Mouse (Mus musculus) adrenal gland, adult 18-20 months (tissue): Measurements from ENCODE around the gene Olfr594. TPM values are rescaled to one million over a fixed set of nuclear protein-coding genes. Genes with fewer than 3 reads are reported as not detected.
"Not testable (repeated sequence)": the region's sequence is repeated elsewhere in the genome, so short reads cannot be mapped to it uniquely, and the experiment has no call there.

Experiments
- DNase-seq, 2 experiments: peaks; one replicate each; pipeline ENCODE4 v3.0.0; 2021 to 2022; ENCODE audit warnings: low spot score in 2 of 2
- long read RNA-seq, 2 experiments: library from polyadenylated mRNA; stranded (forward); transcript quantifications; one replicate each; pipeline ENCODE4 v2.0.0; 2021
- microRNA-seq, 2 experiments: library from miRNA; unstranded; fragments of <30 nt; microRNA quantifications; one replicate each; pipeline ENCODE4 v1.2.0; 2021; ENCODE audit warnings: borderline number of aligned reads in 2 of 2
- total RNA-seq, 2 experiments: library from RNA; stranded (reverse); gene quantifications; 1 replicate in 1 of 2; 2 replicates in 1 of 2; pipeline ENCODE4 v1.2.3; 2021

Olfr594 gene
- total RNA-seq = not detected
- long read RNA-seq, experiment 1 = 0 reads
- long read RNA-seq, experiment 2 = 0 reads

DNA sequence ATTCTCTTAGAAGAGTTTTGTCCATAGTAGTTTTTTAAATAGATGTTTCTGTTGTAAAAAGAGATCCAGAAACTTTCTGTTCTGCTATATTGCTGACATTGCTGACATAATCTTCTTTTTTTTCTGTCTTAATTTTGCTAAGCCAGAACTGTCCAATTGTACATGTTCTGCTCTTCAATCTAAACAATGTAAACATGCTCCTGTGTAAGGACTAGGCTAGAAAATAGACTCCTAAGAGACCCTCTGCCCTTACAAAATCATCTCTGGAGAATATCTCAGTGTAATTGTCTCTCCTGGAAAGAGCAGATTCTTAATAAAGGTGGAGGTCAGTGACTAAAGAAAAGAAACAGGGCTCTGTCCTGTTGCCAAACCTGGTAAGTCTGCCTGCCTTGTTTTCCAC, at the start of gene Olfr594:
TSS of gene Olfr594 (plus strand) at position 301 of the 400 bp plus-strand sequence.
- DNase-seq = no peak

DNA sequence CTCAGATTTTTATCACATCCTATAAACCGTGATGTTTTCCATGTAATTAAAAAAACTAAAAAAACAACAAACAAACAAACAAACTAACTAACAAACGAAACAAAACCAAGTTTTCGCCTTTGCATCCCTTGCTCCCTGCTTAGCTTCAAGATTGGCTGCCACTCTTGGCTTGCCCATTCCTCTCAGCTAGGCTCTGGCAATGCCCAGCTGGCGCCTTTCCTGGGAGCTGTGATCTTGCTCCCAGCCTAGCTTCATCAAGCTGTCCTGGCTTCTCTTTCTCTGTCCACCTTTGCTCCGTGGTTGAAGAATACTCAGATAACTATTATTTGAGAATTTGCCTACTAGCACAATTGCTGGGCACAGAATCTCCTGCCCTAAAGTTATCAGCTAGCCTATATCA, 47.1 kb upstream of the Olfr594 start:
- no peak for DNase-seq

DNA sequence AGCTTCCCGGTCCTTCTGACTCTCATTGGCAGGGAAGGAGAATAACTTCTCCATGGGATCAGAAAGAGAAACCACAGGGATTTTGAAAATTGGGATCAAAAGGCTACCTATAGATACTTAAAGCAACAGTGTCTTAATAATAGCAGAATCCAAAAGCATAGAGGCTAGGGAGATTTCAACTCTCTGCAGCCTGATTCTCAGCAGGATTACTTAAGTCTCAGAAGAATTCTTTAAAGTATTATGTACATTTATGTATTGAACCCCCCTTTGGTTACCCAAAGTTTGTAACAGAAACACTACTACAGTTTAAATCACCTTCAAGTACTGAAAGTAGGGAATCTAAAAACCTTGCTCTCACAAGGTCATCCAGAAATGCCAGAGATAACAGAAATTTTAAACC, 38.6 kb upstream of the Olfr594 start, which contains the start of gene Olfr591:
TSS of gene Olfr591 (minus strand) at position 101 of the 400 bp plus-strand sequence.
- no peak for DNase-seq

DNA sequence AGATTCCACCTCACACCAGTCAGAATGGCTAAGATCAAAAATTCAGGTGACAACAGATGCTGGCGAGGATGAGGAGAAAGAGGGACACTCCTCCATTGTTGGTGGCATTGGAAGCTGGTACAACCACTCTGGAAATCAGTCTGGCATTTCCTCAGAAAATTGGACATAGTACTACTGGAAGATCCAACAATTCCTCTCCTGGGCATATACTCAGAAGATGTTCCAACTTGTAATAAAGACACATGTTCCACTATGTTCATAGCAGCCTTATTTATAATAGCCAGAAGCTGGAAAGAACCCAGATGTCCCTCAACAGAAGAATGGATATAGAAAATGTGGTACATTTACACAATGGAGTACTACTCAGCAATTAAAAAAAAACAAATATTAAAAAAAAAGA, 32.3 kb upstream of the Olfr594 start, which contains the start of gene Olfr592:
TSS of gene Olfr592 (plus strand) at position 301 of the 400 bp plus-strand sequence.
- not testable (repeated sequence) for DNase-seq

DNA sequence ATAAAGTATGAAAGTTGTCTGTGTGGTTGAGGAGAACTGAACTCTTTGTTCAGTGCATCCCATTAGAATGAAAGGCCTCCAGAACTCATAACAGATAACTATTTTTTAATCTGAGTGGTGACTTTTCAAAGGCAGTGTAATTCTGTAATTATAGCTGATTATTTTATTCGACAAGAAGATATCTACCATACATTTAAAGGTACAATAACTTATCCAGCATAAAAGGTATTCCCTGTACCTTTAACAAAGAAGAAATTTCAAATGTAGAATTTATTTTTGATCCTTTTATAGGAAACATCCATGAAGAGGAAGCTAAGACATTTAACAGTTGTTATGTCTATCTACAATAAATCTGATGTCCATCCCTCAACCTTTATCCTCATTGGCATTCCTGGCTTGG, 5.2 kb upstream of the Olfr594 start, which contains the start of gene Olfr593:
TSS of gene Olfr593 (plus strand) at position 301 of the 400 bp plus-strand sequence.
- no peak for DNase-seq

DNA sequence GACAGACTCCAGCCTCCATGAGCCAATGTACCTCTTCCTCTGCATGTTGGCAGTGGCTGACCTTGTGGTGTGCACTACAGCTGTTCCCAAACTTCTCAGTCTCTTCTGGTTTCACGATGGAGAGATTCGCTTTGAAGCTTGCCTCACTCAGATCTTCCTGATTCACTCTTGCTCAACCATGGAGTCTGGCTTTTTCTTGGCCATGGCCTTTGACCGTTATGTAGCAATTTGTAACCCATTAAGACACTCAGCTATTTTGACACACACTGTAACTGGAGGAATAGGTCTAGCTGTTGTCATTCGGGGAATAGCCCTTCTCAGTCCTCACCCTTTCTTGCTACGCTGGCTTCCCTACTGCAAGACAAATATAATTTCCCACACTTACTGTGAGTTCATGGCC, 4.7 kb upstream of the Olfr594 start:
- not testable (repeated sequence) for DNase-seq

DNA sequence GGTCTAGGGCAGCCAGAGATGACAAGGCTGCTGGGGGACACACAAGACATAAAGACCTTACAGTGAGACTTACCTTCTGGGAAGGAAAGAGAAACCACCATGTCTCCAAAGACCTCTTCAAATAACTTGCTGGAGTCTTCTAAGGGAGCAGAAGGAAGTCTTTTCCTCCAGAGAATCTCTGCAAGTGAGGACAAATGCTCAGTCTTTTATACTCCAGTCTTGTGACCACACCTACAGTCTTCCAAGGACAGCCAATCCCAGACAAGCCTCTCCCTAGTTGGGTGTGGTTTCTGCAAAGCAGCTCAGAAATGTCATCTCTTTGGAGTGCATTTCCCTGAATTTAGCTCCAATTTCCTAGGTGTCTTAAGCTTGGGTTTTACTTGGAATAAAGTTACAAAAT, 35.6 kb downstream of the Olfr594 start, which contains the start of gene Usp17ld:
TSS of gene Usp17ld (minus strand) at position 101 of the 400 bp plus-strand sequence.
- DNase-seq = not testable (repeated sequence)

Small RNA genes within 50 kb of the gene (microRNA-seq; reads per million reads assigned to microRNA genes)
- gene Gm23550 (0 reads per million in 2 experiments), gene Gm25171 (0 reads per million in 2 experiments)

Other genes starting within 250 kb of the Olfr594 start
- gene Olfr577, start 241.1 kb upstream of the Olfr594 start, total RNA-seq = not detected
- gene Olfr578, start 227.7 kb upstream of the Olfr594 start, total RNA-seq = not detected
- gene Olfr582, start 179.0 kb upstream of the Olfr594 start, total RNA-seq = not detected
- not detected for gene Olfr583, start 165.7 kb upstream of the Olfr594 start, total RNA-seq
- not detected for gene Olfr584, start 135.1 kb upstream of the Olfr594 start, total RNA-seq
- gene Olfr585, start 119.3 kb upstream of the Olfr594 start, total RNA-seq = not detected
- gene Olfr586, start 91.4 kb upstream of the Olfr594 start, total RNA-seq = not detected
- gene Olfr588-ps1, start 76.1 kb upstream of the Olfr594 start, total RNA-seq = not detected
- gene Olfr589, start 60.6 kb upstream of the Olfr594 start, total RNA-seq = not detected
- not detected for gene Olfr591, start 38.7 kb upstream of the Olfr594 start, total RNA-seq
- gene Olfr592, start 32.2 kb upstream of the Olfr594 start, total RNA-seq = not detected
- gene Olfr593, start 5.1 kb upstream of the Olfr594 start, total RNA-seq = not detected
- not detected for gene Usp17ld, start 35.5 kb downstream of the Olfr594 start, total RNA-seq
- gene Olfr596, start 88.7 kb downstream of the Olfr594 start, total RNA-seq = not detected
- gene Olfr597, start 99.3 kb downstream of the Olfr594 start, total RNA-seq = not detected
- not detected for gene Olfr598, start 106.6 kb downstream of the Olfr594 start, total RNA-seq
- gene Olfr599, start 118.9 kb downstream of the Olfr594 start, total RNA-seq = not detected
- gene Olfr600, start 132.7 kb downstream of the Olfr594 start, total RNA-seq = not detected
- gene Olfr601, start 145.7 kb downstream of the Olfr594 start, total RNA-seq = not detected
- not detected for gene Olfr603, start 169.2 kb downstream of the Olfr594 start, total RNA-seq
- not detected for gene Usp17lc, start 198.1 kb downstream of the Olfr594 start, total RNA-seq
- gene Olfr605, start 228.4 kb downstream of the Olfr594 start, total RNA-seq = not detected
- gene Olfr606, start 232.1 kb downstream of the Olfr594 start, total RNA-seq = not detected
- not detected for gene Olfr607, start 247.2 kb downstream of the Olfr594 start, total RNA-seq